Mouse (Mus musculus) Patski (cell line): ENCODE measurements around the gene Msh5. TPM values are rescaled to one million over a fixed set of nuclear protein-coding genes. Genes with fewer than 3 reads are reported as not detected.

Experiments
- ATAC-seq: fragments of 100-300 bp; one replicate; pipeline ENCODE4 v1.8.0; 2021
- CTCF ChIA-PET: fragments of 350-600 bp; sonication (Branson Sonifier 250); formaldehyde crosslinking; loops from one replicate; lab custom pipeline; 2022; ENCODE audit warnings: inconsistent platforms; lab: Charles Lee
- POLR2A ChIA-PET: fragments of 350-600 bp; sonication (Branson Sonifier 250); formaldehyde crosslinking; loops from one replicate; lab custom pipeline; 2022; ENCODE audit warnings: antibody characterized with exemption, inconsistent platforms; lab: Charles Lee
- DNase-seq: peaks from one replicate; pipeline ENCODE4 v3.0.0-alpha.2; 2011; ENCODE audit warnings: low read depth, low spot score
- H3K27me3 ChIP-seq: fragments of 371-371 bp; one replicate; pipeline ENCODE4 v1.5.1; 2021
- CTCF ChIP-seq: fragments of 100-300 bp; IDR thresholded peaks from one replicate; pipeline ENCODE4 v1.5.1; 2021
- in situ Hi-C: fragments of 300-500 bp; cut with MboI; formaldehyde crosslinking; loops from 3 replicates; pipeline ENCODE4 v1.11.1; 2018; ENCODE audit warnings: low pct_unique_long_range_greater_than_20kb, mixed read lengths
- polyA plus RNA-seq: library from polyadenylated mRNA; unstranded; gene quantifications from one replicate; pipeline ENCODE4 v1.2.3, GENCODE M21; 2021

The Msh5 gene
- polyA plus RNA-seq, 1 experiment from 2014 or later = 2.9 TPM

- in situ Hi-C loops = loop anchor here (5.0 kb wide), 1 partner anchor 55 kb away; the partner anchor contains the start of genes Abhd16a and Ly6g6f
- DNase-seq = no peak
- H3K27me3 ChIP-seq = no peaks in the 10 kb centered on the region
- ChIA-PET CTCF (interaction anchor here (0.9 kb wide), 1 partner anchor 10 kb away, joined by 3 read pairs; no protein-coding TSS in a partner anchor), POLR2A (no interaction called here)
- no peak for ATAC-seq
- no peak for TF ChIP-seq CTCF
Measured at GRCm38 (mm10) chr17:35032323-35032870, 14.1 kb downstream of the Msh5 start.

GRCm38 (mm10) chr17:35031880-35032279 is 14.7 kb downstream of the Msh5 start:
- no peak for DNase-seq
- in situ Hi-C loops = loop anchor here (5.0 kb wide), 1 partner anchor 55 kb away; the partner anchor contains the start of genes Abhd16a and Ly6g6f
- H3K27me3 ChIP-seq = no peaks in the 10 kb centered on the region
- POLR2A ChIA-PET = no interaction called here
- CTCF ChIA-PET = no interaction called here
- no peak for ATAC-seq
- TF ChIP-seq CTCF = no peak

DNA sequence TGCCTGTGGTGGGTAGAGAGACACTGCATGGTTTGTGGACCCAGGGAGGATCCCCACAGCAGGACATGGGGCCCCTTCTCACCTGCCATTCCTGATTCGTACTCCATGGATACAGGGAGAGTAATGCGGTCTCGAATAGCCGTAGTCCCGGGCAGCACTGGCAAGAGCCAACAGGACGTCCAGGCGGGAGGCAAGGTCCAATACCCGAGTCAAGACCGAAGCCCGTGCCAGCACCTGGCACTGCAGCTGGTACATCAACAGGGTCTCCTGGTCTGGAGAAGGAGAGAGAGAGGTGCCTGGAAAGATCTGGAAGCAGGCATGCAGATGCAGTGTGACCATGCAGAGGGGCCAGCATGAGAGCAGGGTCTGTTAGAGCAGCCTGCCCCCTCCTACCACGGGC is 15.3 kb downstream of the Msh5 start:
- no peak for DNase-seq
- CTCF ChIA-PET = no interaction called here
- POLR2A ChIA-PET = no interaction called here
- ATAC-seq = no peak
- H3K27me3 ChIP-seq = no peaks in the 10 kb centered on the region
- no peak for TF ChIP-seq CTCF
- in situ Hi-C loops = loop anchor here (5.0 kb wide), 1 partner anchor 56 kb away; the partner anchor contains the start of genes Abhd16a and Ly6g6f

GRCm38 (mm10) chr17:35029691-35030532 is 16.6 kb downstream of the Msh5 start:
- DNase-seq (no peak), ATAC-seq (no peak)
- CTCF ChIA-PET = interaction anchor here (0.9 to 1.5 kb wide), 4 partner anchors 9 to 19 kb away, joined by 3 to 5 read pairs (median 4); partner anchors contain the start of gene Msh5
- in situ Hi-C loops = loop anchor here (5.0 kb wide), 1 partner anchor 57 kb away; the partner anchor contains the start of genes Abhd16a and Ly6g6f
- H3K27me3 ChIP-seq = no peaks in the 10 kb centered on the region
- POLR2A ChIA-PET = interaction anchor here (0.5 to 1.3 kb wide), 5 partner anchors 18 to 153 kb away, joined by 3 to 4 read pairs (median 3); partner anchors contain the start of gene Clic1
- no peak for TF ChIP-seq CTCF

DNA sequence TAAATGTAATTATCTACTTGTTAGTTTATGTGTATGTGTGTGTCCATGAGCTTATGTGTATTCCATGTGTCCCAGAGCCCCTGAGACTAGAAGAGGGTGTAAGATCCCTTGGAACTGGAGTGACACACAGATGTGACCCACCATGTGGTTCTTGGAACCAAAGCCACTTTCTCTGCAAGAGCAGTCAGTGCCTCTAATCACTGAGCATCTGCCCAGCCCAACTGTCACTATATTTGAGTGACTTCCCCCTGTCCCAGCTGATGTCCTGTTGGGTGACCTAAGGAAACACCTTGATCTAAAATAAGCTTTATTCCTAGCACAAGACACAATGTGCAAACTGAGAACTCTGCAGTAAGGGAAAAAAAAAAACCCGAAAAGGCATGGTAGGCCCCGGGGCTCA is 18.2 kb downstream of the Msh5 start:
- in situ Hi-C loops = no loop called here
- ATAC-seq (no peak), DNase-seq (no peak)
- no peak for TF ChIP-seq CTCF
- ChIA-PET CTCF (interaction anchor here (0.8 to 1.5 kb wide), 4 partner anchors 9 to 16 kb away, joined by 3 to 5 read pairs (median 3); no protein-coding TSS in a partner anchor), POLR2A (interaction anchor here (0.6 to 0.8 kb wide), 2 partner anchors 9 to 18 kb away, joined by 3 read pairs; partner anchors contain the start of gene Msh5)
- no peaks in the 10 kb centered on the region for H3K27me3 ChIP-seq

DNA sequence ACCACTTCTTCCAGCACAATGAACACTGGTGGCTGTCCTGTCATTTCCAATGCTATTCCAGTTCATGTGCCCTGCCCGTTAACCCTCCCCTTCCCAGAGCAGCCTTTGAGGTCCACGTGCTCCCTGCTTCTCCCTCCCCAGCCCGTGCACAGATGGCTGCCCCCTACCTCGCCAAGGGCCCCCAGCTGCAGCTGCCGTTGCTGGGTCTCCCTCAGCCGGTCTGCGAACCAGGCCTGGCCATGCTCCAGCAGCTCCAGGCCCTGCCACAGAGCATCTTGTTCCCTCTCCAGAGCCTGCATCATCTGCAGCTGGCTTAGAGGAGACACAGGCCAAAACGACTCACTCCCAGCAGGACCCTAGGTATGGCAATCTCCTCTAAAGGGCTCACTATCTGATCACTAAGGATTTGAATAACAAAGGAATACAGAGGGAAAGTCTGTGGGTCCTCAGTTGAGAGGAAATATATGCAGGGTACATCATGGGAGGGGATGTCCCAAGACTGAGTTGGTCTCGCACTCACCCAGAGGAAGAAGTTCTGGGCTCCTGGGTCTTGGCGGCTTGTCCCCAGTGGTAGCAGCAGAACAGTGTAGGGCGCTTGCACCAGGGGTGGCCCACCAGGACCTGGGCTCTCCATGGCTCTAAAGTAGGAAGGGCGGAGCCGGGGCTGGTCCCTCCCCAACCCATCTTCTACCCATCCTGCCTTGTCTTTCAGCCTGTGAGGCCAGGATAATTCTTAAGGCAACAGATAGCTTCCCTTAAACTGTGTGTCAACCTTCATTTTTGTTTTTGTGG is 19.1 kb downstream of the Msh5 start, which contains the start of gene Sapcd1:
TSS of gene Sapcd1 (minus strand) at position 740 of the 792 bp plus-strand sequence.
- in situ Hi-C loops = no loop called here
- ChIA-PET CTCF (interaction anchor here (0.8 to 1.5 kb wide), 2 partner anchors 8 to 11 kb away, joined by 3 read pairs; no protein-coding TSS in a partner anchor), POLR2A (interaction anchor here (0.8 kb wide), 1 partner anchor 19 kb away, joined by 3 read pairs; the partner anchor contains the start of gene Msh5)
- DNase-seq = no peak
- no peaks in the 10 kb centered on the region for H3K27me3 ChIP-seq
- no peak for TF ChIP-seq CTCF
- ATAC-seq = no peak

DNA sequence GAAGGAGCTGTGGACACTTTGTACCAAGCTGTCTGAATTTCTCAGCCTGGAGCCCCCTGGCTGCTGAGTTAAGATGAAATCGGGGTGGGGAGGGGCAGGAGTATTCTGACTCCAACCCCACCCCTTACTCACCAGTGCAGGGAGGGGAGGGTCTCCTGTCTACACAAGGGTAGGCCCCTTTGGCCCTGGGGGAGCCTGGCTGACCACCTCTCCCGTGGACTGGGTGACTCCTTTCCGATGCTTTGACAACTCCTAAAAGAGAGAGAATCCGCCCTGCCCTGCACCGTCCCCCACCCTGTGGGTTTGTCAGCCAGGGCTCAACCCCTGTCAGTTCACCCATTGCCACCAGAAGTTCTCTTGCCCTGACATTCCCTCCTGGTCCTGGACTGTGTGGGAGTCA is 20.3 kb downstream of the Msh5 start:
- in situ Hi-C loops = no loop called here

GRCm38 (mm10) chr17:35024691-35025488 is 21.7 kb downstream of the Msh5 start:
- DNase-seq = no peak
- CTCF ChIA-PET = interaction anchor here (0.8 kb wide), 1 partner anchor 35 kb away, joined by 3 read pairs; the partner anchor contains the start of gene Ddah2
- no peaks in the 10 kb centered on the region for H3K27me3 ChIP-seq
- POLR2A ChIA-PET = interaction anchor here (0.7 kb wide), 1 partner anchor 82 kb away, joined by 6 read pairs; no protein-coding TSS in a partner anchor
- in situ Hi-C loops = loop anchor here (5.0 kb wide), 2 partner anchors 37 to 87 kb away; no protein-coding TSS in a partner anchor
- no peak for ATAC-seq
- TF ChIP-seq CTCF = no peak

More for the DNA sequence above, 20.3 kb downstream of the Msh5 start:
- no peak for TF ChIP-seq CTCF
- H3K27me3 ChIP-seq = no peaks in the 10 kb centered on the region
- ChIA-PET CTCF (no interaction called here), POLR2A (interaction anchor here (0.6 to 0.7 kb wide), 2 partner anchors 16 to 69 kb away, joined by 3 read pairs; no protein-coding TSS in a partner anchor)
- no peak for DNase-seq
- ATAC-seq = no peak

GRCm38 (mm10) chr17:35024261-35024660 is 22.3 kb downstream of the Msh5 start:
- ChIA-PET POLR2A (no interaction called here), CTCF (interaction anchor here (0.8 kb wide), 1 partner anchor 35 kb away, joined by 3 read pairs; the partner anchor contains the start of gene Ddah2)
- DNase-seq (no peak), ATAC-seq (no peak)
- H3K27me3 ChIP-seq = no peaks in the 10 kb centered on the region
- in situ Hi-C loops = loop anchor here (5.0 kb wide), 2 partner anchors 38 to 88 kb away; no protein-coding TSS in a partner anchor
- TF ChIP-seq CTCF = no peak
